Mouse (Mus musculus) testis, adult 2 months (tissue): ENCODE results near the gene Hoxb5. TPM values are rescaled to one million over a fixed set of nuclear protein-coding genes. Genes with fewer than 3 reads are reported as not detected.

ENCODE experiments used
- H3K27ac ChIP-seq: fragments of 200-500 bp; 2 replicates; pipeline ENCODE4 v1.5.1; 2012; ENCODE audit warnings: low read depth, low read length; ENCODE audit not compliant: control insufficient read depth, insufficient read depth
- H3K27me3 ChIP-seq: fragments of 200-500 bp; 2 replicates; pipeline ENCODE4 v1.6.1; 2012; ENCODE audit warnings: mild to moderate bottlenecking, low read length, moderate library complexity; ENCODE audit not compliant: control insufficient read depth, insufficient read depth
- H3K36me3 ChIP-seq: fragments of 200-500 bp; 2 replicates; pipeline ENCODE4 v1.6.1; 2012; ENCODE audit warnings: mild to moderate bottlenecking, low read length; ENCODE audit not compliant: control insufficient read depth, insufficient read depth
- H3K4me1 ChIP-seq: fragments of 200-500 bp; 2 replicates; pipeline ENCODE4 v1.6.1; 2012; ENCODE audit warnings: low read length; ENCODE audit not compliant: control insufficient read depth, insufficient read depth
- H3K4me3 ChIP-seq: fragments of 200-500 bp; 2 replicates; pipeline ENCODE4 v1.5.1; 2012; ENCODE audit warnings: low read depth, mild to moderate bottlenecking, low read length, moderate library complexity, mixed read lengths; ENCODE audit not compliant: control insufficient read depth
- CTCF ChIP-seq: fragments of 200-500 bp; IDR thresholded peaks from 2 replicates; pipeline ENCODE4 v1.5.1; 2012; ENCODE audit warnings: low read depth, mild to moderate bottlenecking, inconsistent platforms, low read length, moderate library complexity; ENCODE audit not compliant: control insufficient read depth, insufficient read depth, insufficient replicate concordance
- POLR2A ChIP-seq: fragments of 200-500 bp; IDR thresholded peaks from 2 replicates; pipeline ENCODE4 v1.6.1; 2012; ENCODE audit warnings: low read depth, mild to moderate bottlenecking, inconsistent platforms, low read length, moderate library complexity; ENCODE audit not compliant: control insufficient read depth
- polyA plus RNA-seq: library from polyadenylated mRNA; depleted of rRNA; stranded (reverse); fragments of >200 nt; gene quantifications from 2 replicates; pipeline ENCODE4 v1.2.3, GENCODE M21; 2012

Hoxb5 gene
- polyA plus RNA-seq, 1 experiment = 0.14 TPM

- Histone ChIP-seq H3K4me1 (peaks cover 7% of the 10 kb centered on the region), H3K27ac (no peak overlapping the region), H3K27me3 (peaks cover 5% of the 10 kb centered on the region), H3K4me3 (no peak overlapping the region), H3K36me3 (no peaks in the 10 kb centered on the region)
- TF ChIP-seq POLR2A = no peak
- no peak for TF ChIP-seq CTCF
Observed at GRCm38 (mm10) chr11:96320688-96321087, 17.6 kb downstream of the Hoxb5 start.

- Histone ChIP-seq H3K4me3 (no peak overlapping the region), H3K27ac (no peak overlapping the region), H3K27me3 (peaks cover 8% of the 10 kb centered on the region), H3K36me3 (no peaks in the 10 kb centered on the region), H3K4me1 (peaks cover 10% of the 10 kb centered on the region)
- TF ChIP-seq CTCF = no peak
- TF ChIP-seq POLR2A = no peak
Observed at GRCm38 (mm10) chr11:96321846-96322245, 18.7 kb downstream of the Hoxb5 start.

DNA sequence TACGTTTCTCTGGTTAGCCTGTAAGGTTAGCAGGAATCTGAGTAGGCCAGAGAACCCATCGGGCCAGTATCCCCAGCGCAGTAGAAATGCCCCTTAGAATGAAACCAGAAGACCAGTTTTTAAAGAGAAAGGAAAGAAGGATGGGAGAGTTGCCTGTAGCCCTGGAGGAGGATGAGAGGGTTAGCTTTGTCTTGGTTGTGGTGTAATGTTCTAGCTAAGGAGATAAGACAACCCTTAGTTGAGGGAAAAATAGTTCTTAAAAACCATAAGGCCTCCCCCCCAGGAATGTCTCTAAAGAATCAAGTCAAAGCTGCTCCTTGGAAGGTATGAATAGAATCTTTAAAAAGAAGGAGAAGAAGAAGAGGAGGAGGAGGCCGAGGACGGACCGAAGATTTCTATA lies 19.6 kb downstream of the Hoxb5 start:
- peaks cover 6% of the 10 kb centered on the region for H3K27me3 ChIP-seq
- H3K4me1 ChIP-seq = peaks cover 10% of the 10 kb centered on the region
- H3K27ac ChIP-seq = no peak overlapping the region
- TF ChIP-seq POLR2A (no peak), CTCF (no peak)
- H3K4me3 ChIP-seq = no peak overlapping the region
- no peaks in the 10 kb centered on the region for H3K36me3 ChIP-seq

DNA sequence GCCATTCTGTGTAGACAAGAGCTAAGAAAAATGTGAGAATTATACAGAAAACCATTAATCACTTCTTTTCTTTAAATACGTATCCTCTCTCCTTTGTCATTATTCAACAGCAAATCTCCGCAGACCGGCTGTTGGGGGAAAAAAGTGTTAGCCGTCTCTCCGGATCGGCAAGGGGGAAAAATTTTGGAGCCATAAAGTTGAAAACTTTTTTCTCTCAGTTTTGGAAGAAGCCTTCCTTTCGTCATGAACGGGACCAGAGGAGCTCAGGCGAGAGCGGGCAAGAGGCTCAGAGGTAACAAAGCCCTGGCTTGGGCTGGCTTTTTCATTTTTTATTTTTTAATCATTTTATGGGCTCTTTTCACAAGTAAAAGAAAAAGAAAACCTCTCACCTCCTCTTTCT lies 20.0 kb downstream of the Hoxb5 start, which contains the start of gene Hoxb3:
Gene Hoxb3, plus strand, starts transcription at position 173 of the 400 bp plus-strand sequence.
- TF ChIP-seq POLR2A (no peak), CTCF (no peak)
- no peak within 1 kb of the TSS for H3K4me3 ChIP-seq
- peaks cover 6% of the 10 kb centered on the region for H3K27me3 ChIP-seq
- H3K4me1 ChIP-seq = peaks cover 10% of the 10 kb centered on the region
- H3K27ac ChIP-seq = no peak within 1 kb of the TSS
- H3K36me3 ChIP-seq = no peaks in the 10 kb centered on the region

DNA sequence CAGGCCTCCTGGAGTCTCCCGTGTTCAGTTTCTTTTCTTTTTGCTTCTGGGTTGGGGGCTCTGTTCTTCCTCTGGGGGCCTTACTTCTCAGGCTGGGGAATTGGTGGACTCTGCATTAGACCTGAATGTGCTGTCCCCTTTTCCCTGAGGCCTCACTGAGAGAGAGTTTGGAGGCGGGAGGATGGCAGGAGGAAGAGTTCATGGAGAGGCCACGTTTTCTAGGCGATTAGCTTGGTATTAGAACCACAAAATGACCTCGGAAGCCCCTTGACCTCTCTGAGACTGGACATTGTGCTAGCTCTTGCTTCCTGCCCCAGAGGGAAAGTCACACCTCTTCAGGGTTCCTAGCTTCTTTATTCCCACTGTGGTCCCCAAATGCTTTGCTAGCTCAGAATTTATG lies 21.0 kb downstream of the Hoxb5 start:
- TF ChIP-seq CTCF (no peak), POLR2A (no peak)
- no peaks in the 10 kb centered on the region for H3K36me3 ChIP-seq
- H3K27me3 ChIP-seq = peaks cover 6% of the 10 kb centered on the region
- peaks cover 7% of the 10 kb centered on the region for H3K4me1 ChIP-seq
- no peak overlapping the region for H3K27ac ChIP-seq
- H3K4me3 ChIP-seq = no peak overlapping the region

GRCm38 (mm10) chr11:96324965-96325364 lies 21.8 kb downstream of the Hoxb5 start:
- Histone ChIP-seq H3K27me3 (peaks cover 6% of the 10 kb centered on the region), H3K27ac (no peak overlapping the region), H3K4me3 (no peak overlapping the region)

GRCm38 (mm10) chr11:96325747-96326212 lies 22.6 kb downstream of the Hoxb5 start:
- H3K4me1 ChIP-seq = peaks cover 3% of the 10 kb centered on the region; the same call in 1 of the 2 replicates
- H3K27me3 ChIP-seq = peaks cover 5% of the 10 kb centered on the region
- no peak overlapping the region for H3K27ac ChIP-seq
- TF ChIP-seq CTCF = no peak
- TF ChIP-seq POLR2A = no peak
- no peaks in the 10 kb centered on the region for H3K36me3 ChIP-seq
- no peak overlapping the region for H3K4me3 ChIP-seq

More at GRCm38 (mm10) chr11:96324965-96325364, 21.8 kb downstream of the Hoxb5 start:
- no peak for TF ChIP-seq CTCF
- no peak for TF ChIP-seq POLR2A
- H3K4me1 ChIP-seq = peaks cover 4% of the 10 kb centered on the region
- no peaks in the 10 kb centered on the region for H3K36me3 ChIP-seq
